Mouse (Mus musculus): ENCODE results near the gene Ddx1.
A peak's percentile ranks its signal among the peaks of the same experiment; 100 is the strongest.
"Not testable (repeated sequence)": the region's sequence is repeated elsewhere in the genome, so short reads cannot be mapped to it uniquely, and the experiment has no call there.

Gene Ddx1

DNA sequence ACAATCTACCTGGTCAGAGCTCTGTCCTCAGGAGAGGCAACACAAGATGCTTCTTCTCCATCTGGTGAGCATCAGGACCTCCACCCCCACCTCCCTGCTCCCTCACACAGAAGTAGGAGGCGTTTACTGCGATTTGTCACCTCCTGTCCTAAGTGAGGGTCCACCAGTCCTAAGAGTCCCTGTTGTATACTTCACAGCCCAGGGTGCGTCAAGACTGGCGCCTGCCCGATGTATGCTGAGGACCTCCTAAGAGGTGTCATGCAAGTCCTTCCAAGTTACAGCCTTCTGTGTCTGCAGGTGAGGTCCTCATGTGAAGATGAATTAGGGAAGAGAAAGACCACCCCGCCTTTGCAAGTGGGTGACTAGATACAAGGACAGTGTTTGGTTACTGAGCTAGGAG, 48.4 kb downstream of the Ddx1 start:
- DNase-seq = no peak

DNA sequence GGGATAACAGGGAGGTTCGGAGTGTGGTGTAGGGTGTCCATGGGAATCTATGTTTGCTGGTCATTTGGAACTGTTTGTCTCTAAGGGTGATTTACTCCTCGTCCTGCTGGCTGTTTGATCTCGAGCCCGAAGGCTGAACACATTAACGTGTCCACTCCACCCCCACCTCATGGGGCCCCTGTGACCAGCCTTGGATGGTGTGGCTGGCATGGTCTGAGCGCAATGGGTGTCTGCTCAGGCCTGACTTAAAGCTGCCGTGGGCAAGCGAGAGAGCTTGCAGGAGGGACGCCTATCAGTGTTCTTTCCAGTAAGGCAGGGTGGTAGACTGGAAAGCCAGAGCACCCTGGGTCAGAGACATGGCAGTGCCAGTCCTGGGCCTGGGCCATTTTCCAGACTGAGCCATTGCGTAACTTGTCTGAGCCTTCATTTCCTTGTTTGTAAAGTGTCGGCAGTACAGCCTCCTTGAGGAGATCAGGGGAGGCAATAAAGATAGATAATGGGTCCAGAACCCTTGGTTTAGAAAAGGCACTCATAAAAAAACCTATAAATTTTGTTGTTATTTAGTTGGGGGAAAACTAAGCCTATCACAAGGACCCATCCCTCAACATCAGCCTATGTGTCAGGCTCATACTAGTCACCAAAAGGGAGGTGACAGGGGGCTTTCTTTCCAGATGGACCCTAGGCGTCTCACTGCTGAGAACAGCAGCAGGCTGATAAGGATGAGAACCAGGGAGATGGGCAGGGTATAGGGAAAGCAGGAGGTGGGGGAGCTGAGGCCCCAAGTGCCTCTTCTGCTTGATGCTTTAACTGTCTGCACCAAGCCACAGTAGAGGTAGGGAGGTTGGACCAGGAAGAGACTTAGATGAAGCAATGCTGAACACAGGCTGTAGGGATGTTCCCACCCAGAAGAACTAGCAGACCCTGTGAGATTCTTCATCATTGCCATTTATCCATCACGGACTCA, 49.4 kb downstream of the Ddx1 start:
- DNase-seq = no peak

DNA sequence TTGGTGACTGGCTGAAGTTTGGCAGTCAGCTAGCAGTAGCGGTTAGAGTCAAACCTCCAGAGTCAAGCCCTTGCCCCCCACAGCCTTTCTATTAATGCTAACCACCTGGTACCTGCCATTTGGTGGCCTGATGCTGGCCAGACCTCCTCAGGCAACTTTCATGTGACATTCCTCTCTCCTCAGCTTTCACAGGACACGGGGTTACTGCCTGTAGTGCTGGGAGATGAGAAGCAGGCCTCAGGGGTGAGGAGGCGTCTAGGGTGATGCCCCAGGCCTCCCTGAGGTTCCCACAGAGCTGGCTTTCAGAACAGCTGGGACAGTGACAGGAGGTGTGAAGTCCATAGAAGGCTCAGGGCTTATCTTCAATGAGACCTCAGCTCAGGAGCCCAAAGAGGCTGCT, 50.9 kb downstream of the Ddx1 start:
- no peak for DNase-seq

DNA sequence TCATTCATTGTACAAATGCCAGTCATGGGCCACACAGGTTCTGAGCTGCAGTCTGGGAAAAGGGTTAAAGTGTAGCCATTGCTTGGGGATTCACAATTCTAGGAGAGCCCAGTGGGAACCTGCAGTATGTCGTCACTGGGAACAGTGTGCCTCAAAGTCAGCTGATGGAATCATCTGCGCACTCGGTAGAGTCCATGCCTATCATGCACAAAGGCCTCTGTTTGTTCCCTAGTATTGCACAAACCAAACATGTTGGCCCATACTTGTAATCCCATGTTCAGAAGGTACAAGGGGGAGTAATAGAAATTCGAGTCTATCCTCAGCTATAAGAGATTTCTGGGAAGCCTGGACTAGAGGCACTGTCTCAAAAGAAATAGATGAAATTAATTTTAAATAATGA, 52.9 kb downstream of the Ddx1 start:
- DNase-seq = no peak

DNA sequence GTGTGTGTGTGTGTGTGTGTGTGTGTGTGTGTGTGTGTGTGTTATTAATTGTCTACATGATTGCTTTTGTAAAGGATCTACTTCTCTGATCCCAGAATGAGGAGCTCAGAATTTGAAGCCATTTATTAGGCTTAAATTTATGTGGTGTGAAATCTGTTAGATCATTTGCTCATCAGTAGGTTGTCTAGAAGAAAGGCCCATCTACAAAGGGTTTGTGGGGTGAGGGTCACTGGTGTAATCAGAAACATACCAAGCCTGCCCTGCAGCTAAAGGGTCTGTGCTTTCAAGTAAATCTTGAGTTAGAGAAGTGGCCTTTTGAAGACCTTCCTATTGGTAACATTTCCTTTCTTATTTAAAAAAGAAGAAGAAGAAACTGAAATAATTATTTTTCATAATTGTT, 53.5 kb downstream of the Ddx1 start:
- DNase-seq = no peak

DNA sequence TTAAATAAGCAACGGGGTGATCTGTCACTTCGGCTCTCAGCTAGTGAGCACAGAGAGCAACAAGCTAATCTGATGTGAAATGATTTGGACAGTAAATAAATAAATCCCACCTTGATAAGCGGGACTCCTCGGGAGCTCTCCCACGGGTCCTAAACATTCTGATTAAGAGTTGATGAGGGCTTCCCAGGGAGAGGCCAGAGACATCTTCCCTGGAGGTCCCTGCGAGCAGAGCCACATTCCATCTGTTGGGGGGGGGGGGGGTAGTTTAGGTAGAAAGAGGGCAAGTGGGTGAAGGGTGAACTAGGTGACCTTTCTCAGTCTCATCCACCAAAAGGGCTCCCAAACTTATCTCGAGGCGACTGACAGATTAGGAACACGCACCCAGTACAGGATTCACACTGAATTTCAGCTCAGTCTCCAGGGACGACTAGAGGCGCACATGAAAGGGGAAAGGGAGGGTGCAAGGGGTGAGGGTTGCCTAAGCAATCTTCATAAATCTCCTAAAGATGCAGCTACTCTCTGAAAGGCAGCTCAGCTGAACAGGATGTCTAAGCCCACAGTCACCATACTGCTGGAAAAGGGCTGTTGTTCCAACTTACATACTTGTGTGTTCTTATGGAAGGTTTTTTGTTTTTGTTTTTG, 60.8 kb downstream of the Ddx1 start:
- DNase-seq = no peak

DNA sequence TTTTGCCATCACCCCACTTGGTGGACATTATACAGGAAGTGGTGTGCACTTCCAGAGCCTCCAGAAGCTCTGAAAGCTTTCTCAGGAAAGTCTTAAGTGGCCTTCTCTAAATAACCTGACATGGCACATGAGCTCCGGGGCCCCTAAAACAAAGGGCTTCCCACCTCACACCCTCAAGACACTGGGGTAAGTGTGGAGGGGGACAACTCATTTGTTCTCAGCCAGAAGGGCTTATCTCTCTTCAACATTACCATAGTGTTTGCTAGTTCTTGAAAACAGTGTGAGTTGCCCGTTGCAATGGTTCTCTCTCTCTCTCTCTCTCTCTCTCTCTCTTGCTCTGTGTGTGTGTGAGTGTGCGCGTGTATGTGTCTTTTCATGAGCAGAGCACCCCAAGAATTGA, 62.8 kb downstream of the Ddx1 start:
- DNase-seq = no peak

DNA sequence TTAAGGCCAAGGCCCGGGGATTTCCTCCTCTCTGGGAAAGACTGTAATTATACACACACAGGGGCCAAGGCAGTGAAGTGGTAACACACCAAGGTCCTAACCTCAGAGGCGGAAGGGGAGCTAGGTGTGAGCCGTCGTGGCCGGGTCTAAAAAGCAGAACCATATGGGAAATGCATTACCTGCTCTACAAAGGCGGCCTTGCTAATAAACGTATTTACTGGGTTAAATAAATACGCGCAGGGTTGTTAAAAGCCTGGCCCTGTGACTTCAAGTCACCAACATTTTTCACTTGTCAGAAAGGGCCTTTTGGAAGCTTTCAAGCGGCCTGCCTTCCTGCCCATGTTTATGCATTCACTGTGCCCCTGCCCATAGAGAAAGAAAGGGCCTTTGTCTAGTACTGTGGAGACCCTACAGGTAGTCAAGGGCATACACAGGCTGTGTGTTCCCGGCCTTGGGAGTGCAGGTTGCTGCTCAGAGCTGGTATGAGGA, 64.1 kb downstream of the Ddx1 start:
- no peak for DNase-seq

DNA sequence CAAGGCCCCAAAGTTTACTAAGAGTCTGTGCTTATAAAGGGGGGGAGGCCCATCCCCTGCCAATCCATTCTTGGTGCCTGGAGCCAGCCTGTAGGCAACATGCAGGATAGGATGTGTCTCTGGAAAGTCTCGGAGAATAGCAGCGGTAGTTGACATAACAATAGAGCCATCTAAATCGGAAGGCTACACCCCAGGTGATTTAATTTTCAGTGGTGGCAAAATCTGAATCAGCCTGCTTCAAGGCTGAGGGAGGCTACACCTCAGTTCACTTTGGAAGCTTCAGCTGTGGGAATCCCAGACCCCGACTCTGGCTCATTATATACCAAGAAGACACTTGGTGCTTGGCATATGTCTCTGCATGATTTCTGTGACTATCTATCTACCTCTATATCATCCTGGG, 64.9 kb downstream of the Ddx1 start:
- DNase-seq = not testable (repeated sequence)

DNA sequence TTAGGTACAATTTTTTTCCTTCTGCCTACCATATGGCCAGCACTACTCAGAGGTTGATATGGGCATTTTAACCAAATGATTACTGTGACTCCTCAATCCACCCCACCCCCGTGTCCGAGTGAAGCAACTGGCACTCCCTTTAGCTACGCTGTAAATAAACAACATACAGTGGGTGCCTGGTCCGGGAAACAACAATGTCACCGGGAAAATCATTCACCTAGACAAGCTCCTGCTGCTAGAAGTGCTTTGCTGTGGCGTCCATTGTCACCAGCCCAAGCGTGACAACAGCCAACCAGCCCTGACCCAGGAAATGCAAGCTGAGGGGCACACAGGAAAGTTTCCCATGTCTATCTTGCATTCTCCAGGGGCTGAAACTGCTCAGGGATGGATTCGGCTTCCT, 66.8 kb downstream of the Ddx1 start:
- DNase-seq = no peak

DNA sequence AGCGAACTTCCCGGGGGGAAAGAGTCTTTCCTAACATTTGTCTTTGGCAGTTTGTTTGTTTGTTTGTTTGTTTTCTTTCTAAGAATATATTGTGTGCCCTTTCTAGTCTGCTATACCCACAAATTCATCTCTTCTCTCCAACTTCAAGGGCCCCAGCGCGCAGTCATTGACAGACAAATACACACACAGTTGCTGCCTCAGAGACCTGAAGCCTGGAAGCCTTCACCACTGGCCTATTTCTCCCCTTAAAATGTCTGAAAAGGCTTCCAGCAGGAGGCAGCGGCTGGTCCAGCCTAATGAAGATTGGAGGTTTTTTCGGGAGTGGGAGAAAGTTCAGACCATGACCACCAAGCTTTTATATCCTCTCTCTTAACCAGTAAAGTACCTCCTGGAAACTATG, 67.3 kb downstream of the Ddx1 start:
- DNase-seq = no peak

DNA sequence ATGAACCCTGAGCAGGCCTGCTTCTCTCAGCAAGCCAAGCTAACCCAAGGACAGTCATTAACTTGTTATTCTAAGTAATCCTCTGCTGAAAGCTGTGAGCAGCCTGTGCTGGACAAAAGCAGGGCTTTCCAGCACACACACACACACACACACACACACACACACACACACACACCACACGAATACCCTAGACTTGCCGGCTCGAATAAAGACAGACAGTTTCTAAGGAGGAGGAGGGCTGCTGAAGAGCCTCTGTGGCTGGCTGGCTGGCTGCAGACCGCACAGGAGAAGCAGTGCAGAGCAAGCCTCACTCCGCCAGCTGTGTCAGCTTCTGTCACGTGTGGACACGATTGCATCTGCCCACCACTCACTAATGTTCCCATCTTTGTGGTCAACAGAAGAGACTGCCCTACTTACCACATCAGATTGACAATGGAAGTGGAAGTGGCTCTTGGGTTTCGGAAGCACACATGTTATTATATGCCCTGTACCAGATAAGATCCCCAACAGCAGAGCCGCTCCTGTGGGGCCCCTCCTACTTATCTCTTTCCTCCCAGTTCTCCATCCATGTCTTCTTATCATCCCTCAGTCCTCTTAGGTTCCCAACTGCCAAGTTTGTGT, 68.2 kb downstream of the Ddx1 start:
- DNase-seq = no peak

DNA sequence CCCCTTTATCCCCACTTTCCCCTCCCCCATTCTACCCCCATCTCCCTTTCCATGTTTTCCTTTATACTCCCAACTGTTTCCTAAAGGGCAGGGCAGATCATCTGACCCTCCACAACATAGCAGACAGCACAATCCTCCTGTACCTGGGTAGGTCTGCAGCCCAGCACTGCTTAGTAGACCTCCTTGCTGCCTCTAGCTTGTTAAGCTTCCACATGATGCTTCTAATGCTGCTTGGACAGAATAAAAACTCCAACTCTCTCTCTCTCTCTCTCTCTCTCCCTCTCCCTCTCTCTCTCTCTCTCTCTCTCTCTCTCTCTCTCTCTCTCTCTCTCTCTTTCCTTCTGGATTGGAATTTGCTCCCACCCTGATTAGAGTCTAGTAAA, 68.7 kb downstream of the Ddx1 start:
- no peak for DNase-seq

DNA sequence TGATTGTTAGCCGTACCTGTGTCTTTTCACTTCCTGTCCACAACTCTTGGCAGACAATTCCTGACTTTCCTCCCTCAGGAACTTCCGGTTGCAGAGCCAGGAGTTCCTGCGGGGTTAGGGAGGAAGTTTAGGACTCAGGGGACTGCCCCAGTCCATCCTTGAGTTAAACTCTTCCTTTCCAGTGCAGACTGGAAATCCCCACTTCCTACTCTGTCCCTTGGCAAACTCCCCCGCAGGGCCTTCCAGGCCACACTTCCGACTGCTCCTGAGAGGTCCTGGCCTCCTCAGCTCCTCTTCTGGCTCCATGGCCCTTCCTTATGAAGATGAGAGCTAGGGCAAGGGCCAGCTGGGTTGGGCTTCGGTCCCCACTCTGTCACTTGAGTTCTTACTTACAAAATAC, 71.4 kb downstream of the Ddx1 start:
- no peak for DNase-seq

DNA sequence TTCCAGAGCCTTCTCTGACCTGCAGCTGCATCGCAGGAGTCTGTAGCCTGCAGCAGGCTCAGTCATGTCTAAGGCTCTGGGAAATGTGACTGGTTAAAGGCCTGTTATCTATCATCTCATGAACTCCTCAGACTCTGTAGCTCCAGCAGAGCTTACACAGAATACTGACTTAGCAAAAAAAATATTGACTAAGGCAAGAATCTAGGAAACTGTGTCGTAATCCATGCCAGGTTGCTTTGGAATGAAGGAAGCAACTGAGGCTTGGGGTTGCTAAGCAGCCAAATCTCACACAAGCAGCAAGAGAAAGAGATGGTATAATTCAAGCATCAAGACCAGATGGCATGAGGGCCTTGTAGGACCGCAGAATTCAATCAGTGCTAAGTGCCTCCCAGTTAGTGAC, 72.1 kb downstream of the Ddx1 start:
- DNase-seq = peak; percentile 30

DNA sequence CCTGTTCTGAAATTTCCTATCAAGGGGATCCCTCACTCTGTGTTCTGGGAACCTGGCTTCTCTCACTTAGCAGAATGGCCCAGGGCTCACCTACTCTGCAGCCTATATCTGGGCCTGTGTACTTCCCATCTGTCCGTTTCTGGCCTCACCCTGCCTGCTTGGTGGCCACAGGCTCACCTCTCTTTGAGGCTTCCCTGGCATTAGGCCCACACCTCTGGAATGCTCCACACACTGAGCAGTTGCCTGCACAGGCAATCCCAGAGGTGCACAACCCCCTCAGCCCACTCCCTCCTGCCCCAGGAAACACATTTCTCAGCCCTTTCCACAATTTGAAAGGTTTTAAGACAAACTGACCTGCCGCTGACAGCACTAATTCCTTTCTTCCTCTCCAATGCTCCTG, 72.9 kb downstream of the Ddx1 start:
- DNase-seq = no peak

DNA sequence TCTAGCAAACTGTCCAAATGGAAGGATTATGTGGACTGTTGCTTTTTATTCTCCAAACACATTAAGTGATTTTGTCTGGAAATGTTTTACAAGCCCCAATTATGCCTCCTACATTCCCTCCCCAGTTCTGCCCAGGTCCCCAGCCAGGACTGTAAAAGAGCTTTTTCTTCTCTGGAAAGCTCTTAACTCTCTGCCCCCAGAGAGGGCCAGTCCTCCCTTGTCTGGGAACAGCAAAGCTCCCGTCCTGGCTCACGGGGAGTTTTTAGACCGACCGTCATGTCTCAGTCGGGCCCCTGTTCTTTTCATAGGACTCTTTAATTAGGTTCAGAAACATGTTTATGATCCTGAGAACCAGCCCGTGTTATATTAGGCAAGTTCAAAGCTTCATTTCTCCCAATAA, 75.0 kb downstream of the Ddx1 start:
- no peak for DNase-seq

DNA sequence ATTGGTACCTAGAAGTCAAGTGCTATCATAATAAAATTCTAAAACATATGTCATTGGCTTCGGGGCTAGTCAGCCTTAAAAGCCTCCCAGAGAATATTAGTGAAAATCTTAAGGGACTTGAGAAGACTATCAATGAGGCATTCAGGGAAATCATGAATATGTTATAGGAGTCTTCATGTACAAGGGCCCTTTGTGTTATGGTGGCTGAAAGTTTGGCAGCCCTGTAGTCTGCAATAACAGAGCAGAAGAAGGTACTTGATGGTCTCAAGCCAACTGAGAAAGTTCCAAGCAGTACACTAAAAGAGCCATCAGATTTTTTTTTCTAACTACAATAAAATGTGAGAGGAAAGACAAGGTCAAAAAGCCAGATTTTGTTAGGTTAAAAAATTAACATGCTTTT, 80.9 kb downstream of the Ddx1 start:
- no peak for DNase-seq

DNA sequence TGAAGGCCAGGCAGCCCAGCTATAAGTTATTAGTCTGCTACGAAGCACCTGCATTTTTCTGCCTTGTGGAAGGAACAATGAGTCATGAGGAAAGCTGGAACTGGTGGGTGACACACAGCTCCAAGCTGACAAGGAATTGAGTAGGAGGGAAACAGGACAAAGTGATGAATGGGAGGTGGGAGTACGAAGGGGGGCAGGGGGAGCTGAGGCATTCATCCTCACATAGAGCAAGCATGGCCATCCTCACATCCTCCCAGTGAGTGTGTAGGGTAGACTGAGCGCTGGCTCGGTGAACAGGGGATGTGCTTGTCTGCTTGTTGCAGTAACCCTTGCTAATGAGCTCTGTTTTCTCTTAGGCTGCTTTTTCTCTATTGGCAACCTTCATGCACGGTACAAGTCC, 81.9 kb downstream of the Ddx1 start:
- DNase-seq = peak; percentile 47
